Mouse (Mus musculus) liver, embryonic 14.5 days (tissue): ENCODE results near the gene Mvk. TPM values are rescaled to one million over a fixed set of nuclear protein-coding genes. Genes with fewer than 3 reads are reported as not detected.
A peak's percentile ranks its signal among the peaks of the same experiment; 100 is the strongest.

Experiments used
- ATAC-seq: fragments of 200-750 bp; cut with Nextera tagmentation; 2 replicates; pipeline ENCODE4 v1.8.0; 2017; ENCODE audit warnings: moderate number of reproducible peaks, mild to moderate bottlenecking, moderate library complexity; ENCODE audit not compliant: insufficient read depth
- DNase-seq, 3 experiments: peaks; one replicate each; pipeline ENCODE4 v3.0.0-alpha.2; 2012 to 2013; ENCODE audit warnings: low read depth in 3 of 3, low spot score in 3 of 3
- H3K27ac ChIP-seq: fragments of 300-500 bp; sonication (generic); 2 replicates; pipeline ENCODE4 v1.5.1; 2014; ENCODE audit warnings: moderate library complexity, mild to moderate bottlenecking, control low read depth, inconsistent platforms
- H3K27me3 ChIP-seq: fragments of 300-500 bp; sonication (generic); 2 replicates; pipeline ENCODE4 v1.6.1; 2014; ENCODE audit warnings: mild to moderate bottlenecking, low read length, moderate library complexity; ENCODE audit not compliant: control insufficient read depth, insufficient read depth
- H3K36me3 ChIP-seq: fragments of 300-500 bp; sonication (generic); replicated peaks from 2 replicates; pipeline ENCODE4 v1.6.1; 2014; ENCODE audit warnings: low read depth; ENCODE audit not compliant: control insufficient read depth, insufficient read depth
- H3K4me1 ChIP-seq, 2 experiments: fragments of 200-500 bp in 1 of 2; fragments of 300-500 bp in 1 of 2; sonication (generic) in 1 of 2; replicated peaks; 2 replicates each; pipeline ENCODE4 v1.6.1; 2012 to 2014; ENCODE audit warnings: antibody characterized with exemption in 1 of 2, inconsistent platforms in 1 of 2, low read length in 1 of 2; ENCODE audit not compliant: control insufficient read depth in 2 of 2, insufficient read depth in 2 of 2
- H3K4me2 ChIP-seq: fragments of 300-500 bp; sonication (generic); 2 replicates; pipeline ENCODE4 v1.6.1; 2014; ENCODE audit warnings: low read depth, mild to moderate bottlenecking, control low read depth, moderate library complexity
- H3K4me3 ChIP-seq, 2 experiments: fragments of 200-500 bp in 1 of 2; fragments of 300-500 bp in 1 of 2; sonication (generic) in 1 of 2; 2 replicates each; pipeline ENCODE4 v1.5.1; 2012 to 2014; ENCODE audit warnings: low read depth in 2 of 2, low read length in 2 of 2, mild to moderate bottlenecking in 2 of 2, control low read depth in 1 of 2, inconsistent platforms in 1 of 2, moderate library complexity in 1 of 2; ENCODE audit not compliant: insufficient read depth in 1 of 2
- H3K9ac ChIP-seq: fragments of 300-500 bp; sonication (generic); replicated peaks from 2 replicates; pipeline ENCODE4 v1.6.1; 2014; ENCODE audit warnings: mild to moderate bottlenecking, control low read depth, moderate library complexity
- H3K9me3 ChIP-seq: fragments of 300-500 bp; sonication (generic); 2 replicates; pipeline ENCODE4 v1.6.1; 2016; ENCODE audit warnings: low read length, mixed read lengths; ENCODE audit not compliant: control insufficient read depth
- CTCF ChIP-seq: IDR thresholded peaks from 2 replicates; pipeline ENCODE4 v1.5.1; 2016; ENCODE audit warnings: antibody characterized with exemption, low read depth, control low read depth
- EP300 ChIP-seq: IDR thresholded peaks from 2 replicates; pipeline ENCODE4 v1.6.1; 2016; ENCODE audit warnings: antibody characterized with exemption, low read depth
- WGBS: fragments of 180-500 bp; shearing (Covaris S2); extraction: QIAGEN DNeasy Blood & Tissue Kit; methylation state at CpG from one replicate; pipeline ENCODE4 v1.1.7; 2014; ENCODE audit not compliant: insufficient replicate concordance; 5-methylcytosine and 5-hydroxymethylcytosine counted together
- polyA plus RNA-seq, 2 experiments: library from polyadenylated mRNA; depleted of rRNA in 1 of 2; stranded (reverse) in 1 of 2; unstranded in 1 of 2; fragments of >200 nt; fragmentation: Nextera tagmentation in 1 of 2; extraction: Ambion mirVana in 1 of 2; gene quantifications; 2 replicates each; pipeline versions ENCODE4 v1.2.1 to v1.2.3; 2012 to 2014

The Mvk gene
- polyA plus RNA-seq, 2 experiments = 20.2 to 32.6 TPM

GRCm38 (mm10) chr5:114465641-114466040 lies 21.6 kb downstream of the Mvk start:
- DNase-seq (no peak), ATAC-seq (no peak)
- H3K9me3 ChIP-seq = no peaks in the 10 kb centered on the region
- WGBS = 71% methylated on average over 7 of the region's 7 CpGs
- no peak overlapping the region for H3K9ac ChIP-seq
- H3K27me3 ChIP-seq = no peaks in the 10 kb centered on the region
- TF ChIP-seq CTCF (no peak), EP300 (no peak)
- no peaks in the 10 kb centered on the region for H3K36me3 ChIP-seq
- no peak overlapping the region for H3K4me2 ChIP-seq
- H3K4me3 ChIP-seq = no peak overlapping the region
- H3K4me1 ChIP-seq = no peaks in the 10 kb centered on the region
- H3K27ac ChIP-seq = no peak overlapping the region

- Histone ChIP-seq H3K4me2 (peak overlapping the region; percentile 37), H3K4me1 (no peaks in the 10 kb centered on the region), H3K36me3 (no peaks in the 10 kb centered on the region), H3K4me3 (no peak overlapping the region), H3K27me3 (no peaks in the 10 kb centered on the region), H3K27ac (no peak overlapping the region), H3K9ac (no peak overlapping the region), H3K9me3 (no peaks in the 10 kb centered on the region)
- no peak for ATAC-seq
- no peak for DNase-seq
- TF ChIP-seq CTCF (no peak), EP300 (no peak)
- 1% methylated on average over 11 of the region's 11 CpGs for WGBS
Measured at GRCm38 (mm10) chr5:114467019-114467418, 22.9 kb downstream of the Mvk start.

- H3K4me2 ChIP-seq = peak overlapping the region; percentile 37
- no peaks in the 10 kb centered on the region for H3K36me3 ChIP-seq
- ATAC-seq (no peak), DNase-seq (no peak)
- H3K27ac ChIP-seq = no peak overlapping the region
- no peak overlapping the region for H3K4me3 ChIP-seq
- 6% methylated on average over 13 of the region's 13 CpGs for WGBS
- H3K27me3 ChIP-seq = no peaks in the 10 kb centered on the region
- H3K9ac ChIP-seq = no peak overlapping the region
- no peak for TF ChIP-seq CTCF
- TF ChIP-seq EP300 = no peak
- no peaks in the 10 kb centered on the region for H3K4me1 ChIP-seq
- no peaks in the 10 kb centered on the region for H3K9me3 ChIP-seq
Measured at GRCm38 (mm10) chr5:114467430-114467829, 23.4 kb downstream of the Mvk start.

- Histone ChIP-seq H3K27me3 (no peaks in the 10 kb centered on the region), H3K36me3 (no peaks in the 10 kb centered on the region), H3K27ac (no peak overlapping the region), H3K4me2 (no peak overlapping the region), H3K4me3 (no peak overlapping the region), H3K4me1 (no peaks in the 10 kb centered on the region), H3K9me3 (no peaks in the 10 kb centered on the region), H3K9ac (no peak overlapping the region)
- ATAC-seq = no peak
- WGBS = 54% methylated on average over 4 of the region's 4 CpGs
- no peak for DNase-seq
- TF ChIP-seq EP300 (no peak), CTCF (no peak)
Measured at GRCm38 (mm10) chr5:114468007-114468406, 23.9 kb downstream of the Mvk start.

GRCm38 (mm10) chr5:114470359-114470758 lies 26.3 kb downstream of the Mvk start:
- Histone ChIP-seq H3K4me3 (no peak overlapping the region), H3K36me3 (no peaks in the 10 kb centered on the region), H3K9ac (no peak overlapping the region), H3K27me3 (no peaks in the 10 kb centered on the region), H3K9me3 (no peaks in the 10 kb centered on the region), H3K27ac (no peak overlapping the region), H3K4me1 (no peaks in the 10 kb centered on the region), H3K4me2 (no peak overlapping the region)
- WGBS = 37% methylated on average over 3 of the region's 3 CpGs
- DNase-seq (no peak), ATAC-seq (no peak)
- TF ChIP-seq CTCF (no peak), EP300 (no peak)
